Mouse (Mus musculus) telencephalon, adult 2 months (tissue): ENCODE measurements around the gene Avil.

Experiments used
- DNase-seq: peaks from one replicate; pipeline ENCODE4 v3.0.0-alpha.2; 2011; ENCODE audit warnings: low read depth, low spot score

Gene Avil

GRCm38 (mm10) chr10:127000529-127000928 lies at the start of gene Avil:
Gene Avil (plus strand): TSS chr10:127000709.
- DNase-seq: no peak

- no peak for DNase-seq
Observed at GRCm38 (mm10) chr10:126952375-126952774, 48.1 kb upstream of the Avil start.

DNA sequence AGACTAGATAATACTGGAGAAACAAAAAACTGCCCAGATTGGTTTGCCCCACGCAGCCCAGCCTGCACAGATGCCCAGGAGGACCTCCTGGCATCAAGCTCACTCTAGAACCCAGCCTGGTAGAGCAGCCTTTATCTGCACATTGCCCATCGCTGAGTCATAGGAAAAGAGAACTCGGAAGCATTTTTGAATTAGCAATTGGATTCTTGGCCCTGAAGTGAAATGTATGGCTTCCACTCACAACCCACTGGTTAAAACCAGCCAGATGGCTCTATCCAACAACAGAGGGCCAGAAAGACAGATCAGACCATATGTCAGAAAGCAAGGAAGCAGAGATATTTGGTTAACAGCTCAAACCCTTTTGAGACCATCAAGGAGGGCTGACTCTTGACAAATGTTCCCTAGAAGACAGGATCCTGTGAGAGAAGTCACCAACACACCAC lies 47.5 kb upstream of the Avil start:
- DNase-seq: peak; percentile 83

DNA sequence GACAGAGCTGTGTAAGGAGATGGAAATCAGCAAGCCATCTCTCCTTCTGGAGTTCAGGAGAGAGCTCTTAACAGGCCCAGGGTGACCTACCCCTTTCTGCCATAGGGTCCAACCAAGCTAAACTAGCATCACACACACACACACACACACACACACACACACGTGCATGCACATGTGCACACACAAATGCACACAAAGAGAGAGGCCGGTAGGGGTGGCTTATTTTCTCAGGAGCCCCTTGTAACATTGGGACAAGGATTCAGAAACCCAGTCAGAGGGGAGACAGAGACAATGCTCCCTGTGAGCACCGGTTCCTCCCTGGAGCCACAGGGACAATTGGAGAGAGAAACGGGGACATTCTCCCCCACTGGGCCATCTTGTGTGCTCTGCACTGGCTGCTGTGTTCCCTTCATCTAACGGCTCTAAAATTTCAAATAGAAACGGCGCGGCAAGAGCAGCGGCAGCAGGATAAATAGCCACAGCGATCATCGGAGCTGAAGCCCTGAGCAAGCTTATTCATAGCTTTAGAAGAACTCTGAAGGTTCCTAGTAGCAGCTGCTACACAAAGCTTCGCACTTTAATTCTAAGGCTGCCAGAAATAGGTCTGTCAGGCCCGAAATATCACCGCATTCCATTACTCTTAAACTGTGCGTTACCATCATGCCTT lies 43.7 kb upstream of the Avil start:
- DNase-seq: peak; percentile 89

- DNase-seq: no peak
Observed at GRCm38 (mm10) chr10:126957359-126958107, 43.0 kb upstream of the Avil start.

- DNase-seq: no peak
Observed at GRCm38 (mm10) chr10:126960496-126960895, 40.0 kb upstream of the Avil start.

DNA sequence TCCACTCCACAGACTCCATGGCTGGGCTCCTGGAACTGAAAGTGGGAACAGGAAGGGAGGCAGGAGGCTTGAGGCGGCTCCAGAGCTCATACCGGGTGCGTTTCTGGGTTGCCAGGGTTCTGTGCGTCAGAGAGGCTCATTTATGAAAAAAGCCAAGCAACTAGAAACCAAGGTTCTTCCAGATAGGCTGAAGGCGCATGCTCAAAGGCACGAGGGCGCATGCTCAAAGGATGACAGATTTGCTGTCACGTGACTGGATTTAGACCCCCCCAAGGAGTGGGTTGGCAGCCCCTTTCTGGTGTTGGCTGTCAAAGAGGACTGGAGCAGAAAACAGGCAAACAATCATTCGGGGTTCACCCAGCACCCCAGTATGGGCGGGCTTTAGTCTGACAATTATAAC lies 38.8 kb upstream of the Avil start:
- no peak for DNase-seq

DNA sequence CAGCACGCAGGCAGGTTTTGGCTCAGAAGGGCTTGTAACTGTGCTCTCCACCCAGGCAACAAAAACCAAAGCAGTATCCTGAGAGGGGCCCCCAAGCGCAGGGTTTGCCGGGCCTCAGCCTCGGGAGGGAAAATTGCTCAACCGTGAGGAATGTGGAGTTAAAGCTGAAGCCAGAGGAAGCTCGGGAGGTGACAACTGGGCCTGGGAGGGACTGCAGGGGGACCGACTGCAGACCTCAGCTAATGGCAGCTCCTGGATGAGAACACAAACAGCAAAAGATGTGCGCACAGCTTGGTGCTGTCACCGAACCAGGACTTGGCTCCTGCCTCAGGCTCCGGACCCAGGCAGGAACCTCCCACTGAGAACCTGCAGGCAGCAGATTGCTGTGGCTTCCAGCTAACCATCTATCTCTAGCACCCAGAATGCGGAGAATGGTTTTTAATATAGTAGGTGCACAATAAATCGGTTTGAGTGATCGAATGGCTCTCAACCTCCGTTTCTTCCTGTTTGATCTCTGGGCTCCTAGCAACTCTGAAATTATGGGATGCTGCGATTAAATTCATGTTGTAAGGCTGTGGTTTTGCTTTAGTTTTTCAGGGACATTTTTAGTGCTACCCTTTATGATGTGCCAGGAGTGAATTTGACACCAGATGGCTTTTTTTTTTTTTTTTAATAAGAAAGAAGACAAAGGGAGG lies 38.1 kb upstream of the Avil start:
- peak; percentile 78 for DNase-seq

GRCm38 (mm10) chr10:126962966-126963330 lies 37.6 kb upstream of the Avil start:
- no peak for DNase-seq

DNA sequence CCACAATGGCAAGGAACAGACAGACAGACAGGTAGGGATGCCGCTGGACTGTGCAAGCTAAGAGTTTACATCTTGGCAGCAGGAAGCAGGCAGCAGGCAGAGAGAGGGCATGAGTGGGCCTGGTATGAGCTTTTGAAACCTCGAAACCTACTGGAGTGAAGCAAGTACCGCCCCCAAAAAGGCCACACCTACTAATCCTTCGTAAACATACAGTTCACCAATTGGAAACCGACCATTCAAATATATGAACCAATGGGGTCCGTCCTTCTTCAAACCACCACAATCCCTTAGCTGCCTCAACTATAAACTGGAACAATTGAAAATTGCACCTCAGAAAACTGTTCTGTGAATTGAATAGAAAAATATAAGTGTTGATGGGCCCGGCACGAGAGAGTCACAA lies 36.7 kb upstream of the Avil start:
- DNase-seq: no peak

DNA sequence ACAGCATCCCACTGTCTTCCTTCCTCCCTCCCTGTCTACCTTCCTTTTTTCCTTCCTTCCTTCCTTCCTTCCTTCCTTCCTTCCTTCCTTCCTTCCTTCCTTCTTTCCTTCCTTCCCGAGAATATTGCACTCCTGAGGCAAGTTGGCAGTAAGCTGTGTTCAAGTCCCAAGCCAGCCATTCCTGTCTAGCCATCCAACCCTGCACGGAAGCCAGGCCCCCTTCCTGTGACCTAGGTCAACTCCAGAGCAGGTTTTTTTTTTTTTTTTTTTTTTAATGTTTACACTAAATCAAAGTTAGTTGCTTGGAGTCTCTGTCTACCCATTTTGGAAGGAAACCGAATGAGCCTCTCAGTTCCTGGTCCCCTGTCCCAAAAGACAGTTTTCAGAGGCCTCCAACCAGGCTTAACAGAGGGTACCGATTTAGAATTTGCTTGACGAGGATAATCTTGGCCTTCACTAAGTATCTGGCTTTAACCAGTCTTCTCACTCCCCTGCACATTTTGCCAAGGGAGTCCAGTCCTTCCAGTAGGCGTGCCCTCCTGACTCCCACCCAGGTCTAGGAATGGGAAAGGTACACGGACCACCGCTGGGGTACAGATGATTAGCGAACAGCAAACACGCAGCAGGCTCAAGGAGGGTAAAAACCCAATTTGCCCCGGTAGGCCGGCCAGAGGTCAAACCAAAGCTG lies 29.0 kb upstream of the Avil start:
- DNase-seq: no peak

GRCm38 (mm10) chr10:126972051-126972725 lies 28.3 kb upstream of the Avil start:
- DNase-seq: no peak

DNA sequence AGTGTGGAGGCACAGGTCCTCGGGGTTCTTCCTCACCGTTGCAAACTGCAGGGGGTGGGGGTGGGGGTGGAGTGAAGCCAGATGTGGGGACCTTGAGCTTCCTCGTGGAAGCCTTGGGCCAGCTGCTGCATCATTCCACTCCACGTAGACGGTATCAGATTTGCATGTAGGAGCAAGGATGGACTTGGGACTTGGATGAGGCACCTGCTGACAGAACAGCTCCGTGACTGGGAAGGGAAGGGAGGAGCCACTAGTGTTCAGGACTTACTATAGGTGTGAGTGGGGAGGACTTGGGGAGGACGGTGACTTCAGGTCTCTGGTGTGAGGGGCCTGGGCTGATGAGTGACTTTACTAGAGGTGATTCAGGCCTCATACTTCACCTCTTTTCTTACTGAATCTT lies 27.5 kb upstream of the Avil start:
- DNase-seq: no peak

DNA sequence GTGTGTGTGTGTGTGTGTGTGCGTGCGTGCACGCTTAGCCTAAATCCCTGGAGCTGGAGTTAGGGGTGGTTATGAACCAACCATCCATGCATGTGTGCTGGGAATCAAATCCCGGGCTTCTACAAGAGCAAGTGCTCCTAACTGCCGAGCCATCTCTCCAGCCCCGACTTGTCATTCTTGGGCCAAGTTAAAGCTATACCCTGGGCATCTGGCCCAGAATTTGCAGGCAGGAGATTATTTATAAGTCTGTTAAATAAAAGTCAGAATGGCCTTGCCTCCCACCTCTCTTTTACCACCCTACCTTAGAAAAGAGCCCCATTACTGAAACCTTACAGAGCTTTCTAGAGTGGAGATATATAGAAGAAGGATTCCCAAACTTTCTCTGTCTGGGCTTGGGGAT lies 24.8 kb upstream of the Avil start:
- DNase-seq: no peak

DNA sequence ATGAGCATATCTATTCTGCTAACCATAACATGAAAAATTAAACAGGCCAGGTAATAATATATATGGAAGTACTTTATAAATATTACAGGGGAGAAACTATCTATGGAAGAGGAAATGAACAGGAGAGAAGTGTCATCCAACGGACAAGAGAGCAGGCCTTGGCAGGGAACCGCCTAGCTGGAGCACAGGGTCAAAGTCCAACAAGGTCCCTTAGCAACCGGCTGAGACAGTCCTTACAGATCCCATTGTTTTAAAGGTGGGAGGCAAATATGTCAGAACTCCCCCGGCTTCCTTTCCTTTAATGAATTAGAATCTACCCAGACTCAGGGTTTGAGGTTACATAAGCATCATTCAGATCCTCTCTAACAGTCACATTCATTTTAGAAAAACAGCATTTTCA lies 23.4 kb upstream of the Avil start:
- no peak for DNase-seq

- DNase-seq: peak; percentile 99
Observed at GRCm38 (mm10) chr10:126978277-126978994, 22.1 kb upstream of the Avil start, which contains the start of gene Ctdsp2. Gene Ctdsp2 (plus strand): TSS chr10:126978717.

DNA sequence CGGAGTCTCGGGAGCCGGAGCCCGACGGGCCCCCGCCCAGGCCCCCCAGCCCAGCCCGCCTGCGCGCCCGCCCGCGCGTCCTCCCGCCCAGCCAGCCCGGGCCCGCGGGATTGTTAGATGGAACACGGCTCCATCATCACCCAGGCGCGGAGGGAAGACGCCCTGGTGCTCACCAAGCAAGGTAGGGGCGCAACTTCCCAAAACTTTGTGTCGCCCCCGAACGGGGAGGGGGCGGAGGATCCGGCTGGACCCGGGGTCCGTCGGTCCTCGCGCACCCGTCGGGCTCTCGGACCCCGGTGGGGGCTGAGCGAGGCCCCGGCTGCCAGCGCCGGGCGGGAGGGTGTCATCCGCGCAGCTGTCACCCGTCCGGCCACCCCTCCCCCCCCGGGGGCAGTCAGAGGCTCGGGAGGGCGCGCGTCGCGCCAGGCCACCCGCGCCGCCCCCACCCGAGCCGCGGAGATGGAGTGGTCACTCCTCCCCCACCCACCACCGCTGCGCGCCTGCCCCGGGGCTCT lies 21.3 kb upstream of the Avil start:
- no peak for DNase-seq

- DNase-seq: no peak
Observed at GRCm38 (mm10) chr10:126979636-126980151, 20.8 kb upstream of the Avil start.

- no peak for DNase-seq
Observed at GRCm38 (mm10) chr10:126980221-126980932, 20.1 kb upstream of the Avil start.
